Mouse (Mus musculus): ENCODE measurements around the gene Pomgnt1. TPM values are rescaled to one million over a fixed set of nuclear protein-coding genes. Genes with fewer than 3 reads are reported as not detected.
A peak's percentile ranks its signal among the peaks of the same experiment; 100 is the strongest.

The Pomgnt1 gene
- total RNA-seq, 2 experiments from 2014 or later, result 78.4 to 81.9 TPM

DNA sequence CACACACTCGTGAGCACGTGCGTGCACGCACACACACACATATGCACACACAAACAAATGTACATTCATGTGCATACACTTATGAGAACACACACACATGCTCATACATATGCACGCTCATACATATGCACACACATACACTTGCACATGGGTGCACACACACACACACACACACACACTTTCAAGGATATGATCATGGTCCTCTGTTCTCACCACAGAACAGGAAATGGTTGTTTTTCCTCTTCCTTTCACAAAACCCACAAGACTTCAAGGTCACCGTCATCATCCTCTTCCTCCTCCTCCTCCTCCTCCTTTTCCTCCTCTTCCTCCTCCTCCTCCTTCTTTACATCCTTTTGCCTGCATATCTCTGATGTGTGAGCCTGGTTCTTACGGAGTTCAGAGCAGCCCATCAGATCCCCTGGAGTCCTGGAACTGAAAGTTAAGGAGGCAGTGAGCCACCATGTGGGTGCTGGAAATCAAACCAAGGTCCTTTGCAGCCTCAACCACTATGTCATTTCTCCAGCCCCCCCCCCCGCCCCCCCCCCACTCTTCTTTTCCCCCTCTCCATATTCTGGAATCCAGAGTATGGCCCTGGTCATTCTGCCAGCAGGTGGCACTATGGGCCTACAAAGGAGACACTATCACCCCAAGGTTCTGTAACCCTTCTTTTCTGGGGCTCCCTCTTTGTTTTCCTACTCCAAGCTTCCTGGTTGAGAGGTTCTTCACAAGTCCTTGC lies 45.1 kb downstream of the Pomgnt1 start:
- intact Hi-C loops (cut with DNase I), result loop anchor here (5.0 kb wide), 1 partner anchor 169 kb away; no protein-coding TSS in a partner anchor
- peak; percentile 75 to 88 for DNase-seq

DNA sequence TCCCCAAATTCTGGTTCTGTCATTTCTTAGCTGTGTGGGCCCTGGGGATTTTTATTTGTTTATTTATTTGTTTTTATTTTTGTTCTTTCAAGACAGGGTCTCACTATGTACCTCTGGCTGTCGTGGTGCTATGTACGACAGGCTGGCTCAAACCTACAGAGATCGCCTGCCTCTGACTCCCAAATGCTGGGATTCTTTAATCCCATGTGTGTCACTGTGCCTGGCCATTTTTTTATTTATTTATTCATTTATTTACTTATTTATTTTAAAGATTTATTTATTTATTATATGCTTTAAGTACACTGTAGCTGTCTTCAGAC lies 45.7 kb downstream of the Pomgnt1 start:
- intact Hi-C loops (cut with DNase I), result loop anchor here (5.0 kb wide), 1 partner anchor 168 kb away; no protein-coding TSS in a partner anchor
- no peak for DNase-seq

DNA sequence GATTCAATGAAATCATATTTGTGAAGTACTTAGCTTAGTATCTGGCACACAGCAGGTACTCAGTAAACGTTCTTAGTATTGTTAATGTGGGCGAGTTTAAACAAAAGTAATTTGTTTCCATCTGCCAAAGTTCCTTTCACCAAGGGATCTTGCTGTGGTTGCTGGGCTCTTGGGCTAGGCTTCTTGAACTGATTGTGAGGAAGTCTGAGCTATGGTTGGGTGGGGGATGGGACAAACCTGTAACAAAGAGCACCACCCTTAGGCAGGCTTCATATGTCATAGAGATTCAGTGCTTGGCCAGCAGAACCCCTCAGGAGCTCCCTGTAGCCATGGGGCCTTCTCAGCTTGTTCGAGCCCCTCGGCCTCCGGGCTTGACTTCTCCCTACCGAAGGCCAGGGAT lies 49.4 kb downstream of the Pomgnt1 start, which contains the start of the genes 1700042G07Rik and Gm49337:
1700042G07Rik (plus strand) TSS at position 301 of the 400 bp plus-strand sequence.
Gm49337 (plus strand) TSS at position 313 of the 400 bp plus-strand sequence.
- intact Hi-C loops (cut with DNase I), result no loop called here
- DNase-seq, result no peak

DNA sequence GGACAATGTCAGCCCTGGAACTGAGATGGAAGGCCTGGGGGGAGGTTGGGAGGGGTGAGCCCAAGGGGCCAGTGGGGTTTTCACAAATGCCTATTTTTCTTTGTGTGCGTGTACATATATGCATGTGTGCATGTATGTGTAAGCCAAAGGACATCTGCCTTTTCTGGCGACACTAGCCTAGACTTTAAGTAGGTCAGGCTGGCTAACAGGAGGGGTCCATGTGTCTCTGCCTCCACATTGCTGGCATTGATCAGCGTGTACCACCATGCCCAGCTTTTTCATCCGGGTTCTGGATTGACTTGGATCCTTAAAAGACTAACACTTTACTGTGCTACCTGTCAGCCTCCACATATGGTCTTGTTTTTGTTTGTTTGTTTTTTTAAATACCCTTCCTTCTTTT lies 50.1 kb downstream of the Pomgnt1 start:
- intact Hi-C loops (cut with DNase I), result no loop called here
- no peak for DNase-seq

DNA sequence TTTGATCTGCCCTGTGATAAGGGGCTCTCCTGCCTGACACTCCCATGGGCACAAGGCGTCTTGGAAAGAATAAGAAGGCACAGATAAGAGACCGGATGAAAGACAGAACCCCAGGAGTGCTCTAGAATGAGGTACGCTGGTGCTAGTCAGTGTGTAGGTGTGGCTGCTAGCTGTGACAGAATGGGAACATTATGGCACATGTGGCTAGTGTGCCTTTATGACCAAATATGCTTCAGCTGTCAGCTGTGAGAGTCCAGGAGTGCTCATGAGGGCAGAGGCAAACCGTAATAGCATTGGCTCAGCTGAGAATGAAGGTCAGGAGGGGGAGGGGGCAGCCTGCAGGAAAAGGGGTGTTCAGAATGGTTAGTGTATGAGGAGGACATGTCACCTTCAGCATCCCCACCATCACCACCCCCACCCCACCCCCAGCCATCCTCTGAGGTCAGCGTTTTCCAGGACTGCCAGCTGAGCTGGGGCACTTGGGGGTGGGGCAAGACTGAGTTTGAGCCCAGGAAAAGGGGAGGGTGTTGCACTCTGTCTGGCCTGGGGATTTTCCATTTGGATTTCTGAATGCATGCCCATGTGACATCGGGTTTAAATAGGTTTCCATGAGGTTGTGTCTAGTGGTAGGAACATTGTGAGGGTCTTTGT lies 51.0 kb downstream of the Pomgnt1 start:
- DNase-seq, result peak; percentile 38 to 47
- intact Hi-C loops (cut with DNase I), result no loop called here

DNA sequence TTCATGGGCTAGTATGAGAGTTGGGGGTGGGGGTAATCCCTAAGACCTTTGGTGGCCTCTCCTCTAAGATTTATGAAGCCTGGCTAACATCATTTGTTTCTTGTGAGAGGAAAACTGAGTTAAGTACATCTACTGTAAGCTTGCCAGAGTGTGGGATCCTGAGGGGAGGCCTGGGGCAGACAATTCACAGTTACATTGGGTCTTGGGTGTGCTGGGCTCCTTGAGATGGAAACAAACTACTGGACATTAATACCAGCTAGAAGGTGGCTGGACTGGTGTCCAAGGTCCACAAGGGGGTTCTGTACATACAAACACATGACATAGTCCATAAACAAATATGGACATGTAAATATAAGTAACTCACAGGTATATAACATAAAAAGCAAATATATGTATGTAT lies 51.5 kb downstream of the Pomgnt1 start:
- intact Hi-C loops (cut with DNase I), result no loop called here
- DNase-seq, result no peak

DNA sequence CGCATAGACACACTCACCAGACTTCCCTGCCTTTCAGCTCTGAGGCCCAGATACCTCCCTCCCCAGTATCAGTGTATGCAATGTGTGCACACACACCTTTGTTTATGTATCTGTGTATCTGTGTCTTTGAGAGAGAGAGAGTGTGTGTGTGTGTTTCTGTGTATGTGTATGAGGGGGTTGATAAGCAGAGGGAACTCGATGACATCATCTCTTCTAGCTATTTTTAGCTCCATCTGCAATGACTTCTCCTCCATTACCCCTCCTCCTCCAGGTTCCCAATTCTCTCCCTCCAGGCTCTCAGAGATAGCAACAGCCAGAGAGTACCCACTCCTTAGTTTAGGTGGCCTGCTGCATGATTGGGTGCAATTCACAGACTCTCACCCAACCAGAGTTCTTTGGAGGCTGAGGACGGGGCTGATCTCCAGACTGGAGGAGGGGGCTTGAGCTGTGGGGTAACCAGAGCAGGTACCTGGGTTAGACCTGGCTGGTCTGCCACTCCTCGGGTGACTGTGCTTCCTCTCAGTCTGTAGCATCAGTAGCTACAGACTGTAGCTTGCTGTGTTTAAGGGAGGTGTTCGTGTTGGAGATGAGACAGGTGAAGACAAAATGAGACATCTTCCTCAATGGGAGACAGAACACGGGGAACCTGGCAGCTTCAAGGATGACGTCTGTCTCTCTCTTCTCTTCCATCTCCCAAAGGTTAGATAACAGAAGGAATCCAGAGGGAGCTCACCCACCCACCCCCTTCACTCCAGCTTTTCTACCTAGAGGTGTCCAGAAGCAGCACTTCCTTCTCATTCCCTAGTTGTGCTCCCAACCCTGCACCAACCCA lies 52.3 kb downstream of the Pomgnt1 start:
- DNase-seq, result peak in 1 of 2 experiments; percentile 46
- intact Hi-C loops (cut with DNase I), result loop anchor here (2.0 kb wide), 1 partner anchor 45 kb away; the partner anchor contains the start of gene Pik3r3

DNA sequence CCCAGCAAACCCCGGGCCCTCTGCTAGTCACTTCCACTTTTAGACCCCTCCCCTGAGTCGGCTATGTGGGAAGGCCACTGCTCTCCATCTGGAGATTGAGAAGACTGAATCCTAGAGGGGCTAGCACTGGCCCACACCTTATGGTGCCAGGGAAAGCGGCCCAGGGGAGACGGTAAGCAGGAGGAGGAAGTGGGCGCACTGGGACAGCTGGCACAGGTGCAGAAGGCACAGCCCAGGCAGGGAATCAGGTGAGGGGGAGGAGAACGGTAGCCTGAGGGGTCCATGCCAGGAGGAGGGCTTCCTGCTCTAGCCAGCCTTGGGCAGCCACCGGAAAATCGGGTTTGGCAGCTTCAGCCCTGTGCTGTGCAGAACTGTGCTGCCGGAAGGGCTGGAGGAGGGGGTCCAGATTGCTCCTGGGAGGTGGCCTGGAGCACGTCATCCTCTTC lies 52.9 kb downstream of the Pomgnt1 start:
- peak; percentile 66 to 76 for DNase-seq
- intact Hi-C loops (cut with DNase I), result loop anchor here (2.0 kb wide), 1 partner anchor 44 kb away; the partner anchor contains the start of gene Pik3r3

DNA sequence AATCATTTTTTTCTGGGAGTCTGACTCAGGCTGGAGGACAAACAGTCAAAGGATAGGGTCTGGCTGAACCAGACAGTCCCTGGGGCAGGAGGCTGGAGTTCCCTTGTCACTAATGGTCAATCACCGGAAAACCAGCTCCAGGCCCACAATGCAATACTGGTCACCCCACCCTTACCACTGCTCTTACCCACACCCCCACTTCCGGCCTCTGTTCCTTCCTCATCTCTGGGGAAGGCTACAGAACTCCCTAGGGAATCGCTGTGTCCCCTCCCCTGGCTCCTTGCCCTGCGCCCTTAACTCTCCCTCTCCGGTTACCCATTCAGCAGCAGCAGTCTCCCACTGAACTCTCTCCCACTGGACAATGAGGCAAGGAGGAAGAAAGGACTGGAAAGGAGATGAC lies 53.5 kb downstream of the Pomgnt1 start:
- DNase-seq, result peak; percentile 82 to 83
- intact Hi-C loops (cut with DNase I), result loop anchor here (2.0 kb wide), 1 partner anchor 44 kb away; the partner anchor contains the start of gene Pik3r3

DNA sequence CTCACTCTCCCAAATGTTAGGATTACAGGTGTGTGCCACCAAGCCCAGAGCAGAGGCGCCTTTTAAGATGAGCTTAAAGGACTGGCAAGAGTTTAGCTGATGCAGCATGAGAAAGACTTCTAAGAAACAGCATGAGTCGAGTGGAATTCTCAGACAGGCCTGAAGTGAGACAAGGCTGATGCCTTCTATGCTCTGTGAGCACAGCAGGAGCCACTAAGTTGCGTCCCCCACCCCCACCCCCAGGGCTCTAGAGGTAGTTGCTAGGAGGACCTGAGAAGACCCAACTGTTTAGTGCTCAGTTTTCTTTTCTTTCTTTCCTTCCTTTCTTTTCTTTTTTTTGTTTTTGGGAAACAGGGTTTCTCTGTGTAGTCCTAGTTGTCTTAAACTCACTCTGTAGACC lies 58.4 kb downstream of the Pomgnt1 start:
- no peak for DNase-seq
- intact Hi-C loops (cut with DNase I), result no loop called here

DNA sequence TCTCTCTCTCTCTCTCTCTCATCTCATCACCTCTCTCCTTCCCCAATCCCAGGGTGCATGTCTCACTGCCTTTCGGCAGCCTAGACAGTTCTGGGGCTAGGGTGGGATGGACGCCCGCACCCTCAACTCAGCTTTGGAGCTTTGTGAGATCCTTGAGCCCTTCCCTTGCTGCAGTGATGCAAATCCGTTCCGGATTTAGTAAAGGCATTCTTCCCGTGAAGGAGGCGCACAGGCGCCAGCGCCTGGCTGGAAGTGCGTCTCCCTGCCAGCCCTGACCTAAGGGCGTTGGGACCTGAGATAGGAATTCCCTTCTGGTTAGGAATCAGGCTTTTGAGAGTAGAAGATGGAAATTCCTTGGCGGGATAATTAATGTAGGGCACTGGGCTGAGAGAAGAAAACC lies 59.1 kb downstream of the Pomgnt1 start:
- DNase-seq, result peak; percentile 57 to 58
- intact Hi-C loops (cut with DNase I), result no loop called here

DNA sequence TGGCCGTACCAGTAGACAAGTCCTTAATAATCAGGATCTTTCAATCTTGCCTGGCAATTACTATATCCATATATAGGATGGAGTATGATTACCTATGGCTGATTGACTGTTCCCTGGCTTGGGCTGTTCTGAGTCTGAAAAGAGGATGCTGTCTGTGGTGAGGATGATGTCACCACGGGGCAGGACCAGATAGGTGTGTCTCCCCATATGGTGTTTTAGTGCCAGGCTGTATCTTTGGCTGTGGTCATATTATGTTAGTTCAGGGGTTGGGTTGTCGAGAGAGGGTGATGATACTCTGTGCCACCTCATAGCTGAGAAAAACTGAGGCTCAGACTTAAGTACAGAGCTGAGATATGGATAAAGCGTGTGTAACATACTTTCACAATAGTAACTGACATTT lies 61.4 kb downstream of the Pomgnt1 start:
- DNase-seq, result no peak
- intact Hi-C loops (cut with DNase I), result no loop called here

DNA sequence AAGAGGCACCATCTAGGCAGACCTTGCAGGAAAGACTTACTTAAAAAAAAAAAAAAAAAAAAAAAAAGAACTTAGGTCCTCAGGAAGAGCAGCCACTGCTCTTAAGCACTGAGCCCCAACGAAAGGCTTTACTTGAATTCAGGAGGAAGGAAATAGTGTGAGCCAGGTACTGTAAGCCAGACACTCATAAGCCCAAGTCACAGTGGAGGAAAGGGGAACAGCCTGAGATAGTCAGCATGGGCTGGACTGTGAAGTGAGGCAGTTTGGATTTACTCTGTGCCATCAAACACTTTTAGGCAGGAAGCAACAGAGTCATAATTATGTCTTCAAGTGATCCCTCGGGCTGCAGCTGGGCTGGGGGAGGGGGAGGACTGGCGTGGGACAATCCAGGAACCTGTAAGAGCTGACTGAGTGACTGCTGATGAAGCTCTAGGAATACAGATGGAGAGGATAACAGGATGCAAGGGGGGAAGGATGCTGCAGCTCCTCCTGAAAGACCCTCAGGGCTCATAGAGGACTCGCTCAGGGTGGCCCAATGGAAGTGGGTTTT lies 68.7 kb downstream of the Pomgnt1 start:
- DNase-seq, result peak; percentile 38 to 41
- intact Hi-C loops (cut with DNase I), result loop anchor here (2.0 kb wide), 1 partner anchor 28 kb away; the partner anchor contains the start of gene Pik3r3

DNA sequence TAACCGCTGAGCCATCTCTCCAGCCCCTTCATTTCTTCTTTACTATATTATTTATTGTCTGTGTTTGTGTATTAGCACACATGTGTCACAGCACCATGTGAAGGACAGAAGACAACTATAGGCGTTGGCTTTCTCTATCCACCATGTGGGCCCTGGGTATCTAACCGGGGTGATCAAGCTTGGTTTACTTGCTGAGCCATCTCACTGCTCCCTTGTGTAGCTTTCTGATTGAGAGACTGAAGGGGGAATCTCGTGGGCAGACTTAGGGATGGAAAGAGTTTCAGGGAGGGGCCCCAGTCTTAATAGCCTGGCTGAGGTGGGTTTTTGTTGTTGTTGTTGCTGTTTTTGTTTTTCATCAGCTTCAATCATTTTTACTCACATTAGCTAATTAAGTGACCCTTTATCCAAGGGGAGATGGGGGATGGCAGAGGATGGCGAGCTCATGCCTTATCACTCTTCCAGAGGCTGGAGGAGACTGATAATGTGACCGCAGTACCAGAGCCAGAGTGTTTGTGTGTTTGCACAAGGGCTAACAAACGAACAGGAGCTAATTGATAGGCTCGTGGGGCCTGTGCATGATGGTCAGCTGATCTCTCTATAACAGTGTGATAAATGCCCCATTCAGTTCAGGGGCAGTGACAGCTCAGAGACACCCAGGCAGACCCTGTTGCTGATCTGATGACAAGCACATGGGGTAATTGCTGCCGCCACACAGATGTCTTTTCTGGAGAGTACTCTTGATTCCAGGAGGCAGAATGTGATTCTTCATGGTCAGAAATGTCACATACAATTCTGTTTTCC lies 70.1 kb downstream of the Pomgnt1 start:
- intact Hi-C loops (cut with DNase I), result loop anchor here (2.0 kb wide), 1 partner anchor 27 kb away; the partner anchor contains the start of gene Pik3r3
- no peak for DNase-seq

DNA sequence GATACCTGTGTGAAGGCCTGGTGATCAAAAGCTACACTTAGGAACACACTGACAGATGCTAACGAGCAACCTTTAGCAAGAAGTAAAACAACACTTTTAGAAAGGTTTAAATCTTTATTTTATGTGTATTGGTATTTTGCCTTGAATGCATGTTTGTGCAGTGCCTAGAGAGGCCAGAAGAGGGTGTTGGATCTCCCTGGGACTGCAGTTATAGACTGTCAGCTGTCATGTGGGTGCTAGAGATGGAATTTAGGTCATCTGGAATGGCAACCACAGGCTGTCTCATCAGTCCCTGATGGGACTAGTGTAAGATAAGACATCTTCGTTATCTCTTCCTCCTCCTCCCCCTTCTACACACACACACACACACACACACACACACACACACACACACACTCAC lies 74.8 kb downstream of the Pomgnt1 start:
- intact Hi-C loops (cut with DNase I), result no loop called here
- DNase-seq, result no peak

DNA sequence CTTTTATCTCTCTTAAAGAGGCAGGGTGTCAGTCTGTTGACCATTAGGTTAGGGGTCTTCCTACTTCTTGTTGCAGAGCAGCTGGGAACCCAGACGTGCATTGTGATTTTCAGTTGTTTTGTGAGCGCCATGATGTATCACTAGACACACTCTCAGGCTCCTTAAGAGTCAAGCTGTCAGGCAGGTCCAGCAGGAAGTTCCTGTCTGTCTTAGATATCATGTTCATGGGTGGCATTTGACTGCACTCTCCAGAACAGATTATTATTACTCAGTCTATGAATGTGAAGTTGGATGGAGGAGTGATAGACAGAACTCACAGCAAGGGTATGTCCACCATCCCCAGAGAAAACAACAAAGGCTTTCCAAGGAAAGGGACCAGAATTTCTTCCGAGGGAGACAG lies 80.8 kb downstream of the Pomgnt1 start:
- intact Hi-C loops (cut with DNase I), result no loop called here
- no peak for DNase-seq

DNA sequence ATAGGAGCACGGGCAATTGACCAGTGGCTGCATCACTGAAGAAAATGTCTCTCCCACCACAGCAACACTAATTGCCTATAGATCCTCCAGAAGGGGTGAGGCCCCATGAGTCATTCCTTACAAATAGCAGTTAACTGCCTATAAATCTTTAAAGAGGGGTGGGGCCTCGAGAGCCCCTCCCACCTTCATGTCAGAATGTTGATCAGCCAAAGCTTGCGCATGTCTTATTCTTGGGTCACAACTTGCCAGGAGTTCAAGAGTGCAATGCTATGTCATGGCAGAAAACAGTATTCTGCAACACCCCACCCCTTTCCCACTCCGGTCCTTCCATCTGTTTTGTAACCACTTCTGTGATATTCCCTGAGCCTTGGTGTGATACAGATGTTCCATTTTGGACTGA lies 82.9 kb downstream of the Pomgnt1 start:
- no peak for DNase-seq
- intact Hi-C loops (cut with DNase I), result no loop called here

DNA sequence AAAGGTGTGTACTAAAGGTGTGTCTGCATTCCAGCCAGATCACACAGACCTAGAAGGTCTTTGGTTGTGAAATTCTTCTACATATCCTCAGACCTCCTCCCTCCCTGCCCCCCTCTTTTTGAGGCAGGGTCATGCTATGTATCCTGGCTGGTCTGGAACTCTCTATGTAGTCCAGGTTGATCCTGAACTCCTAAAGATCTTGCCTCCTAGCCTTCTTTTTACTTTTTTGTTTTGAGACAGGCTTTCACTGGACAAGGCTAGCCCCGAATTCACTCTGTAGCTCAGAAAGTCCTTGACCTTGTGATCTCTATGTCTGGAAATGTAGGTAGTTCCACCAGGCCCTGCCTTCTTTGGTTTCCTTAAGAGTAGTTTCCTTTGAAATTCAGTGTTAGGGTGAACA lies 85.3 kb downstream of the Pomgnt1 start:
- intact Hi-C loops (cut with DNase I), result no loop called here

More for the DNA sequence above, 85.3 kb downstream of the Pomgnt1 start:
- DNase-seq, result no peak

All from heart, postnatal 10 days (tissue).